Mouse (Mus musculus): ENCODE data around the gene Ric1. TPM values are rescaled to one million over a fixed set of nuclear protein-coding genes. Genes with fewer than 3 reads are reported as not detected.
"Not testable (repeated sequence)": the region's sequence is repeated elsewhere in the genome, so short reads cannot be mapped to it uniquely, and the experiment has no call there.

The Ric1 gene
- polyA plus RNA-seq, 1 experiment = 28.9 TPM

DNA sequence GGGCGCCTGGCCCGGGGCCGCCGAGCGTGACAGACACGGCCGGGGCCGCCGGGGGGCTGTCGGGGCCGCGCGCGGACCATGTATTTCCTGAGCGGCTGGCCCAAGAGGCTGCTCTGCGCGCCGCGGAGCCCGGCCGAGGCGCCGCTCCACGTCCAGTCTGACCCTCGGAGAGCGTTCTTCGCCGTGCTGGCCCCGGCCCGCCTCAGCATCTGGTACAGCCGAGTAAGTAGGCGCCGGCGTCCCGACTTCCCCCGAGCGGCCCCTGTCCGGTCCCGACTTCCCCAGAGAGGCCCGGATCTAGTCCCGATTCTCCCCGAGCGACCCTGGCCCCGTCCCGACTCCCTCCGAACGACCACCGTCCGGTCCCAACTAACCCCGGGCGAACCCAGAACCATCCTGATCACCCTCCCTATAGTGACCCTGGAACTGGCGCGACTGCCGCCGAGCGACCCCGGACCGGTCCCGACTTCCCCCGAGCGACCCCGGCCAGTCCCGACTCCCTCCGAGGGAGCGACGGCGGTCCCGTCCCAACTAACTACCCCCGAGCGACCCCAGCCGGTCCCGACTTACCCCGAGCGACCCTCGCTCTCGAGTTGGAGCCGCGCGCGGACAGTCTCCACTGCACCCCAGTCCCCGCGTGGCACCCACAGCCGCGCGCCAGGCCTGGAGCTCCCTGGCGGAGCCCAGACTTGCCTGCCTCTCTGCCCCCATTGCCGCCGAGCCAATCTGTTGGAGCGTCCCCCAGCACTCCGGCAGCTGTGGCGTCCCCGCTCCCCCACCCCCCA is 555 bp downstream of the Ric1 start:
- H3K4me1 ChIP-seq (ENCODE audit: control insufficient read depth, insufficient read depth, low read length) = no peaks in the 10 kb centered on the region; the same call in 1 of the 2 replicates
- peak overlapping the region; percentile 81 for H3K4me3 ChIP-seq (ENCODE audit: insufficient read depth, low read length)
- peak overlapping the region; percentile 97 for H3K27ac ChIP-seq (ENCODE audit: insufficient read depth, low read length)
- no peak for TF ChIP-seq POLR2A (IDR thresholded peaks at IDR 0.05; ENCODE audit: extremely low read depth, insufficient read depth, low read length)
- no peak for TF ChIP-seq CTCF (IDR thresholded peaks at IDR 0.05; ENCODE audit: extremely low read depth, insufficient read depth, low read length)

DNA sequence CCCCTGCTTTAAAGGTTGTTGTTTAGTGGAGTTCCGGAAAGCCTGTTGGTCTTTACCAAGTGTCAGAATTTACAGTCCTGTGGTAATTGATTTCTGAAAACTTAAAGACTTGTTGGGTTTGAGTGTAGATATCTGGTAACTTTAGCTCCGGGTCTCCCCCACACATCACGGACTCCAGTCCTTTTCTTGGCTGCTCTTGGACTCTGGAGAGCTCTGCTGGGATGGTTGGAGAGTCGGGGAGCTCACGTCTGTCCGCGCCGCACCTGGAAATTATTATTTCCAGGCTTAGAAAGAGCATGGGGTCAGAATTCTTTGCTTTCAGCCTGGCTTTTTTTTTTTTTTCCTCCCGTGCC is 1.1 kb downstream of the Ric1 start:
- no peak overlapping the region for H3K27ac ChIP-seq (ENCODE audit: insufficient read depth, low read length)

DNA sequence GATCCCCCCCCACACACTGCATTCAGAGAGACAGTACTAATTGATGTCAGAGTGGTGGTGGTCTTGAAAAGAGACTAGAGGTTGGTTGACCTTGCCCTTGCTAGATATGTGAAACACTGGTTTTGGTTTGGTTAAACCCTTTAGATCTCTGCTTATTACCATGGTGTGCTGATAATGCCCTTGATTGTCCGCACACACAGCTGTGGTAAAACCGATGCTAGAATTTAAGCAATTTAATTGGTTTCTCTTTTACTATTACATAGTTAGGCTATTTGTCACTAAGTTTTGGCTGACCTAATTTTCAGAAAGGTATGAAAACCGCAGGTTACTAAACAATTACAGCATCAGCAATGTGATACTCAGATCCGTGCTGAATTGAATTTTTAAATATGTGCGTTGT is 1.6 kb downstream of the Ric1 start:
- Histone ChIP-seq H3K27ac (ENCODE audit: insufficient read depth, low read length) (no peak overlapping the region), H3K4me3 (ENCODE audit: insufficient read depth, low read length) (peak overlapping the region; percentile 81; the same call in 1 of the 2 replicates), H3K4me1 (ENCODE audit: control insufficient read depth, insufficient read depth, low read length) (no peaks in the 10 kb centered on the region; the same call in 1 of the 2 replicates)
- TF ChIP-seq CTCF (IDR thresholded peaks at IDR 0.05; ENCODE audit: extremely low read depth, insufficient read depth, low read length) (no peak), POLR2A (IDR thresholded peaks at IDR 0.05; ENCODE audit: extremely low read depth, insufficient read depth, low read length) (no peak)

More for the DNA sequence above, 1.1 kb downstream of the Ric1 start:
- Histone ChIP-seq H3K4me1 (ENCODE audit: control insufficient read depth, insufficient read depth, low read length) (no peaks in the 10 kb centered on the region; the same call in 1 of the 2 replicates), H3K4me3 (ENCODE audit: insufficient read depth, low read length) (peak overlapping the region; percentile 81)
- no peak for TF ChIP-seq CTCF (IDR thresholded peaks at IDR 0.05; ENCODE audit: extremely low read depth, insufficient read depth, low read length)
- TF ChIP-seq POLR2A (IDR thresholded peaks at IDR 0.05; ENCODE audit: extremely low read depth, insufficient read depth, low read length) = no peak

DNA sequence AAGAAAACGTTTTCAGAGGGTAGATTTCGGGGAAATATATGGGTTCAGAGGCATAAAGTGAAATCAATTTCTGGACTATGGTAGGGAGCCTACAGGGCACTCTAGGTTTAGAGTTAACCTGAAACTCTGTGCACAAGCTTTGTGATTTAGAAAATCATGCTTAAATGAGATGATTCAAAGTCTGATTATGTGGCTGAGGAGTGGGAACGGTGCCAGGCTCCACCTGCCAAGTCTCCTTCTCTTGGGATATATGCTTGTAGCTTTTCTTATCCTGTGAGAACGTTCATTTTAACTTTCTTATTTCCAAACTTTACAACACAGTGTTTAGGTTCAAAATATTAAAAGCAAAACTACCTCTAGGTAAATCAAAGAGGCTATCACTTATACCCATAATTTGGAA is 2.5 kb downstream of the Ric1 start:
- no peak for TF ChIP-seq POLR2A (IDR thresholded peaks at IDR 0.05; ENCODE audit: extremely low read depth, insufficient read depth, low read length)
- TF ChIP-seq CTCF (IDR thresholded peaks at IDR 0.05; ENCODE audit: extremely low read depth, insufficient read depth, low read length) = no peak

DNA sequence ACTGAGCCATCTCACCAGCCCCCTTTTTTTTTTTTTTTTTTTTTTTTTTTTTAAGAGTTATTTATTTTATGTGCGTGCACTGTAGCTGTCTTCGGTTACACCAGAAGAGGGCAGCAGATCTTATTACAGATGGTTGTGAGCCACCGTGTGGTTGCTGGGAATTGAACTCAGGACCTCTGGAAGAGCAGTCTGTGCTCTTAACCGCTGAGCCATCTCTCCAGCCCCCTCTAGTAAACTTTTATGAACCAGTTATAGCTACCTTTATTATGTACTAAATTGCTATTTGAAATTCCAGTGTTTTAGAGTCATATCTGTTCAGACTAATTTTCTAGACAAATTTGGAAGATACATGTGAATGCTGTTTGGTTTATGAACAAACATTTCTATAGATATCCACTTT is 3.5 kb downstream of the Ric1 start:
- H3K4me1 ChIP-seq (ENCODE audit: control insufficient read depth, insufficient read depth, low read length); H3K4me3 ChIP-seq (ENCODE audit: insufficient read depth, low read length): not testable (repeated sequence)

More for the DNA sequence above, 2.5 kb downstream of the Ric1 start:
- H3K4me1 ChIP-seq (ENCODE audit: control insufficient read depth, insufficient read depth, low read length) = no peaks in the 10 kb centered on the region; the same call in 1 of the 2 replicates
- H3K27ac ChIP-seq (ENCODE audit: insufficient read depth, low read length) = no peak overlapping the region
- H3K4me3 ChIP-seq (ENCODE audit: insufficient read depth, low read length) = no peak overlapping the region

DNA sequence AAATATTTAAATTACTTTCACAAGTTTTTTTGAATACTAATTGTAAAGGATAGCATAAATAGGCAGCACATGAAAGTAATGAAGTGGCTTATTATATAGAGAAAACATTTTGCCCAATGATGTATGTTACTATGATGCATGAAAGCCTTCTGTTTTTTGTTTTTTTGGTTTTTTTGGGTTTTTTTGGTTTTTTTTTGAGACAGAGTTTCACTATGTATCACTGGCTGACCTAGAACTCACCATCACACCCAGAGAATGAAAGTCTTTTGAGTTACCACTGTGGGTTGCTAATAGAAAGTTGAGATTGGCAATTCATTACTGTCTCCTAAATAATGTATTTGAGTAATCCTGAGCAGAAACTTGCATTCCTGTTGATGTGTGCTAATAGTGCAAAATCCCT is 4.8 kb downstream of the Ric1 start:
- H3K4me3 ChIP-seq (ENCODE audit: insufficient read depth, low read length) = no peak overlapping the region
- no peak for TF ChIP-seq POLR2A (IDR thresholded peaks at IDR 0.05; ENCODE audit: extremely low read depth, insufficient read depth, low read length)
- TF ChIP-seq CTCF (IDR thresholded peaks at IDR 0.05; ENCODE audit: extremely low read depth, insufficient read depth, low read length) = no peak
- no peak overlapping the region for H3K27ac ChIP-seq (ENCODE audit: insufficient read depth, low read length)

More for the DNA sequence above, 3.5 kb downstream of the Ric1 start:
- not testable (repeated sequence) for H3K27ac ChIP-seq (ENCODE audit: insufficient read depth, low read length)

DNA sequence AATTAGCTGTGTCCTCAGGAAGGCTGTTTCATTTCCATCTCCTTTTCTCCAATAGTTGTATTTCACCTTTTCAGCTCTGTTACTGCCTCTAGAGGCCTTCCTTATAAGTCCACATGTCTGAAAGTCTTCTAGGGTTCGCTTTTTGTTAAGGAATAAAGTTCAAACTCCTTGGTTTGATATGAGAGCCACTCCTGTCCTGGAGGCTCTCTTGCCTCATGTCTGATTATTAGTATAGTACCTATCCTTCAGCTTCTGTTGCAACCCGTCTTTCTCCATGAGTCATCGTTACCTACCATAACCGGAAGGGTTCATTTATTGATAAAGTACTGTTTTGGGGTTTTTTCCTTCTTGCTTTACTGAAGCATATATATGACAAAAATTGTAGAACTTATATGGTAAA is 5.2 kb downstream of the Ric1 start:
- H3K27ac ChIP-seq (ENCODE audit: insufficient read depth, low read length) = no peak overlapping the region
- no peak overlapping the region for H3K4me3 ChIP-seq (ENCODE audit: insufficient read depth, low read length)
- TF ChIP-seq POLR2A (IDR thresholded peaks at IDR 0.05; ENCODE audit: extremely low read depth, insufficient read depth, low read length) (no peak), CTCF (IDR thresholded peaks at IDR 0.05; ENCODE audit: extremely low read depth, insufficient read depth, low read length) (no peak)
- no peaks in the 10 kb centered on the region; the same call in 1 of the 2 replicates for H3K4me1 ChIP-seq (ENCODE audit: control insufficient read depth, insufficient read depth, low read length)

More for the DNA sequence above, 4.8 kb downstream of the Ric1 start:
- H3K4me1 ChIP-seq (ENCODE audit: control insufficient read depth, insufficient read depth, low read length) = no peaks in the 10 kb centered on the region; the same call in 1 of the 2 replicates

DNA sequence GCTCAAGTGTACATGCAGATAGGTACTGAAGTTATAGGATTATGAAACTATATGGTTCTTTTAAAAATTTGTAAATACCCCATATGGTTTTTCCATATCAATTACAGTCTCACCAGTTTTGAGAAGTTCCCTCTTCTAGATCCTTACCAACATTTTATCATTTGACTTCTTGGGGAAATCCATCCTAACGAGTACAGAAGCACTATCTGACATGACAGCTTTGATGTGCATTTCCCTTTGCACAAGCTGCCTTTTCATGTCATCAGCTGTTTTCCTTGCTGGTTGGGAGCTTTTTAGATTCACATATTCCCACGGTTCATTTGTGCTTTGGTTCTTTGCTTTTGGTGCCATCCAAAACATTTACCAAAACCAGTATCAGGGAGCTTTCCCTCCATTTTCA is 6.5 kb downstream of the Ric1 start:
- TF ChIP-seq CTCF (IDR thresholded peaks at IDR 0.05; ENCODE audit: extremely low read depth, insufficient read depth, low read length) (no peak), POLR2A (IDR thresholded peaks at IDR 0.05; ENCODE audit: extremely low read depth, insufficient read depth, low read length) (no peak)
- no peak overlapping the region for H3K4me3 ChIP-seq (ENCODE audit: insufficient read depth, low read length)
- H3K27ac ChIP-seq (ENCODE audit: insufficient read depth, low read length) = no peak overlapping the region
- H3K4me1 ChIP-seq (ENCODE audit: control insufficient read depth, insufficient read depth, low read length) = no peaks in the 10 kb centered on the region; the same call in 1 of the 2 replicates

DNA sequence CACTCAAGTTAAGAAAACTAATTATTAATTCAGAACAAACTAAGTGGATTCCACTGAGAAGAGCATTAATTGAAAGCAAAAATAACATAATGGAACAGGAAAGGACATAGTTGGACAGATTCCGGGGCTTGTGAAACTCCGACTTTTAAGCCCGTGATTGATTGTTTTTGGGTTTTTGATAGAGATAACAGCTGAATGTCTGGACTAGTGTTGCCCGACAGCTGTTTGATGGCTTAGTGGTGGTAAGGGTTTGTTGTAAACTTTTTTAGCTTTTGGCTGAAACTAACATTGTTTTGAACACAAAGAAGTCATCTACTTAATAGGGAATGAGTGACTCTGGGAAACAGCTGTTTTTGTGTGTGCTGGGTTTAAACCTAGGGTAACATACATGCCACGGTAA is 11.9 kb downstream of the Ric1 start:
- TF ChIP-seq CTCF (IDR thresholded peaks at IDR 0.05; ENCODE audit: extremely low read depth, insufficient read depth, low read length) (no peak), POLR2A (IDR thresholded peaks at IDR 0.05; ENCODE audit: extremely low read depth, insufficient read depth, low read length) (no peak)
- Histone ChIP-seq H3K4me3 (ENCODE audit: insufficient read depth, low read length) (no peak overlapping the region), H3K4me1 (ENCODE audit: control insufficient read depth, insufficient read depth, low read length) (no peaks in the 10 kb centered on the region), H3K27ac (ENCODE audit: insufficient read depth, low read length) (no peak overlapping the region)

DNA sequence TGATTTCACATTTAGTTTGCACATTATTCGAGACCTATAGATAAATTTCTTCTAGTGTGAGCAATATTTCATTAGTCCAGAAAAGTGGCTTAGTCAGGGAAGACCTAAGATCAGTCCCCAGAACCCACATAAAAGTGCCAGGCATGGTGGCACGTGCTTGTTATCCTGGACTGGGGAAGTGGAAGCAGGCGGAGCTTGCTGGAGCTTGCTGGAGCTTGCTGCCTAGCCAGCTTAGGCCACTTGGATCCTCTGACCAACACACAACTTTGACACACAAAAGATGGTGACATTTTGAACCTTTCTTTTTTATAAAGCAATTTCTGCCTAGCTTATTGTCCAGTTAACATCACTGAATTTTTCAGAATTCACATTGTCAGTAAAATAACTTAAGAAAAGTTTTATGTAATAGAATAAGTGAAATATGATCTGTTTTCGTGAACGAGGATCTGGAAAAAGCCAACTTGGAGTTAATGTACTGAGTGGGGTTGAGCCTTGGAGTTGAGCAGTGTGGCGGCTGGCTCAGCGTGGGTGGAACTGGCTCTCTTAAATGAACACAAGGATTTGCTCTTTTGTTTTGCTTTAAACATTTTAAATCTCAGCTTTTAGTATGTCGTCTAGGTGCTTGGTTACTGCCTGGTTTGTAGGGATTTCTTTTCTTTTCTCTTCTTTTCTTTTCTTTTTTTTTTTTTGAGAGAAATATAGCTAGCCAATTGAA is 20.3 kb downstream of the Ric1 start:
- Histone ChIP-seq H3K4me3 (ENCODE audit: insufficient read depth, low read length) (no peak overlapping the region), H3K4me1 (ENCODE audit: control insufficient read depth, insufficient read depth, low read length) (no peaks in the 10 kb centered on the region), H3K27ac (ENCODE audit: insufficient read depth, low read length) (no peak overlapping the region)
- TF ChIP-seq CTCF (IDR thresholded peaks at IDR 0.05; ENCODE audit: extremely low read depth, insufficient read depth, low read length) (no peak), POLR2A (IDR thresholded peaks at IDR 0.05; ENCODE audit: extremely low read depth, insufficient read depth, low read length) (no peak)
